Mouse (Mus musculus) adrenal gland, postnatal 14 days (tissue): ENCODE results near the gene Ssr3. TPM values are rescaled to one million over a fixed set of nuclear protein-coding genes. Genes with fewer than 3 reads are reported as not detected.

Source experiments
- total RNA-seq: library from RNA; stranded (reverse); gene quantifications from 2 replicates; pipeline ENCODE4 v1.2.3, GENCODE M21; 2021

The Ssr3 gene
- total RNA-seq, 1 experiment from 2014 or later: 168 TPM

Other genes starting within 250 kb of the Ssr3 start
- 21.6 and 26.4 TPM in 2 replicates for gene Tiparp, start 135.8 kb upstream of the Ssr3 start, total RNA-seq